Mouse (Mus musculus): ENCODE measurements around the gene Uba52. TPM values are rescaled to one million over a fixed set of nuclear protein-coding genes. Genes with fewer than 3 reads are reported as not detected.
A peak's percentile ranks its signal among the peaks of the same experiment; 100 is the strongest.

The Uba52 gene
- total RNA-seq, 2 experiments from 2014 or later, result 886 to 927 TPM

DNA sequence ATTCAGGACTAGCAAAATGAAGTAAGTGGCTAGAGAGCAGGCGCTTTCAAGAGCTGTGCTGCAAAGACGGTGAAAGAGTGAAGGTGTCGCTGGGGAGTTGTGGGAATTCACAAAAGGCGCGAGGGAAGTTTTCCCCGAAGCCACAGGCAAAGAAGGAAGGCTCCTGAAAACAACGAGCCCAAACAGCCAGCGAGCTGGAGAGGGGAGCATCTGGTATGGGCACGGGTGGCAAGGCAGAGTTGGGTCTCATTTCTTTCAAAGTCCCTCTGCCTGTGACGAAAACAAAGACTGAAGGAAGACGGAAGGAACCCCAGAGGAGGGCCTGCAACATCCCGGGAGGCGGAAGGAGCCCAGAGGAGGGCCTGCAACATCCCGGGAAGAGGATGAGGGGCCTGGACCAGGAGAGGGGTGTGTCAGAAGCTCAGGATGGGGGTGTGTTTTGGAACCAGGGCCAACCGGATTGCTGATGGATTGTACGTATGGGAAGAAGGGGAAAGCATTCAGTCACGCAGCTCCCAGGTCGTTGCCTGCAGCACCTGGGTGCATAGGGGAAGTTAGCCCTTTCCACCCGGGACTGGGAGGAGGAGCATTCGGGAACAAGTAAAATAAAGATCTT, 19.6 kb downstream of the Uba52 start:
- DNase-seq (ENCODE audit: low spot score in 2 of 2), result no peak
- intact Hi-C loops (cut with DNase I), result no loop called here

- intact Hi-C loops (cut with DNase I), result no loop called here
- no peak for DNase-seq (ENCODE audit: low spot score in 2 of 2)
Observed at GRCm38 (mm10) chr8:70490061-70490879, 20.3 kb downstream of the Uba52 start.

DNA sequence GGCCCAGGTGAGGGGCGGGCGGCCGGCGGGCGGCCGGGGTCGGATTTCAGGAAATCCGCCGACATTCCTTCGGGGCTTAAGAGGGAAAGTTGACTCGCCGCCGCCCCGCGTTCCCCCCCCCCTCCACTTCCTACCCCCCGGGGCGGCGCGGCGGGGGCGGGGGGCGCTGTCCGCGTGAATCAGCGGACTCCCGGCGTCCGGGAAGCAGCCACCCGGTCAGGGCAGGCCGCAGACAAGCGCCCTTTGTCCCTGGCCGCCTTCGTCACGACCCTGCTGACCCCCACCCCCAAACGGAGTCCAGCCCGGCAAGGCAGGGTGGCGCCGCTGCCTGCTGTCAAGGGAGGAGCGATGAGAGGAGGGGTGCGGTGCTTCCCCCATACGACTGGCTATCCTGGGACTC, 21.0 kb downstream of the Uba52 start:
- intact Hi-C loops (cut with DNase I), result loop anchor here (5.0 kb wide), 1 partner anchor 72 kb away; no protein-coding TSS in a partner anchor

DNA sequence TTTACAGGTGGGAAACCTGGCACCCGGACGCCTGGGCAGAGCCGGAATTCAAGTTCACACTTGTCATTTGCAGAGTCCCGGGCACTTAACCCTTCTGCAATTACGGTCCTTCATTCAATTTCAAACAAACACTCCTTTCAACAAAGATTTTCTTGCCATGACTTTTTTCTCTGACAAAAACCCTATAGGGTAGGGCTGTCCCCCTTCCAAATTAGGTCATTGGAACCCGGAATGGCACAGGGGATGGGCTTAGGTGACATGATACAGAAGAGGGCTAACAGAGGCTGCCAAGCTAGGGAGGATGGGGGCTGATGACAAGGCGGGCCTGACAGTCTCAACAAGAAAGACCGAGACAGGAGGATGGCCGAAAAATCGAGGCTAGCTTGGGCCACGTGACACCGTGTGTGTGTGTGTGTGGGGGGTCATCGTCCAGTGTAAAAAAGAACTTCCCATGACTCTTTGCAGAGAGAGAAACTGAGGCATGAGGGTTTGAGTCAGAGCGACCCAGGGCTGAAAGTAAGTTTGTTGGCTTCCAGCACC, 21.6 kb downstream of the Uba52 start:
- intact Hi-C loops (cut with DNase I), result loop anchor here (5.0 kb wide), 1 partner anchor 72 kb away; no protein-coding TSS in a partner anchor
- DNase-seq (ENCODE audit: low spot score in 2 of 2), result no peak

More for the DNA sequence above, 21.0 kb downstream of the Uba52 start:
- no peak for DNase-seq (ENCODE audit: low spot score in 2 of 2)

DNA sequence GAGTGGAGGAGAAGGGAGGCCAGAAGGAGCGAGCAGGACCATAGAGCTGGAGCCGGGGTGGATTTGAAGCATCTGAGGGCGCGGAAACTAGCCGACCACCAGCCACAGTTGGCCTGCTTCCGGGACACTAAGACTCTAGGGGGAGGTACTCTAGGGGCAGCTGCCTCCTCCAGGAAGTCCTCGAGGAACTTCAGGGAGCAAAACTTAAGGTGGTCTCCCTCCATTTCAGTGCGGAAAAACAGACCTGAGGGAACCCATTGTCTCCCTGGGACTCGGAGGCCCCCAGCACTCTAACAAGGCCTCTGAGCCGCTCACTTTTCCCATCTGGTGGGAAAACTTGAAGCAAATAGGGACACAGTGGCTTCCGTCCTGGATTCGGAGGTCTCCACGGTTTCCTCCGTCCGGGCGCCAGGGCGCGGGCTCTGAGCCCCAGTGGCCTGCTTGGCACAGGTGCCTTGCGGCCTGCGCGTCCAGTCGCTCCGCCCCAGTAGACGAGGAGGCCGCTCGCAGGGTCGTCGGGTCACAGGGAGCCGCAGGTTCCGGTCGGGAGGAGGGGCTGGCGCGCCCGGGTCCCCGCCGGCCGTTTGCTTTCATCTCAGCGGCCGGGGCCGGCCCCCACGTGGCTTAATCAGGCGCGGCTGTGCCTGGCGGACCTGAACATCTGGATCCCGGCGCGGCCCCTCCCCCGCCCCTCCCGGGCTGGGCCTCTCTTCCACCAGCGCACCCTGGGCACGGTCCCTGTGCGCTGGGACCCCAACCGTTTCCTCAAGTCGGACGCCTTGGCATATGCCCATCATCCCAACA, 22.4 kb downstream of the Uba52 start:
- DNase-seq (ENCODE audit: low spot score in 2 of 2), result no peak
- intact Hi-C loops (cut with DNase I), result loop anchor here (5.0 kb wide), 1 partner anchor 71 kb away; no protein-coding TSS in a partner anchor

DNA sequence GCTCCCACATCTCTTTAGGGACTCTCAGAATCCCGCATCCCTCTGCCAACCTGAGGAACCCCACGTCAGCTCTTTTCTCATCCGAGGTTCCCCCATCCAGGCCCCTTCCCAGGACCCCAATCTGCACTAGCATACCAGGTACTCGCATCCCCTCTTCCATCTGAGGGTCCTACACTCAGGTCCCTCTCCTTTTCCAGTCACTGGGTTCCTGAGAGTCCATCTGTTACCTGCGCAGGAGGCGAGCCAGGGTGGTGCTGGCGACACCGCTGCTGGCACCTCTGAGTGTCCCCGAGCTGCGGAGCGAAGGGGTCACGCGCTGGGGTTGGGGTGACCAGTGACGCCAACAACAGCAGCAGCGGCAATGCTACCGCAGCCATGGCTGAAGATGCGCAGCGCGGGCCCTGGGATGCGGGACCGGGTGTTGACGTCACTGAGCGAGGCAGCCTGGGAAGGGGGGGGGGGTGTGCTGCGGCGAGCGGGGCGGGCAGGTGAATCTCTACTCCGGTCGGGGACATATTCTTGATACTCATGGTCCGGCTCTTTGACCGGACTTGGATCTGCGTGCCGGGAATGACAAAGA, 23.6 kb downstream of the Uba52 start, which contains the start of gene Tmem59l:
TSS of gene Tmem59l (minus strand) at position 418 of the 580 bp plus-strand sequence.
- DNase-seq (ENCODE audit: low spot score in 2 of 2), result peak; percentile 63 to 64
- intact Hi-C loops (cut with DNase I), result loop anchor here (5.0 kb wide), 1 partner anchor 70 kb away; no protein-coding TSS in a partner anchor

GRCm38 (mm10) chr8:70486191-70486681, 24.4 kb downstream of the Uba52 start:
- intact Hi-C loops (cut with DNase I), result loop anchor here (5.0 kb wide), 1 partner anchor 69 kb away; no protein-coding TSS in a partner anchor
- DNase-seq (ENCODE audit: low spot score in 2 of 2), result peak in 1 of 2 experiments; percentile 37

- DNase-seq (ENCODE audit: low spot score in 2 of 2), result no peak
- intact Hi-C loops (cut with DNase I), result no loop called here
Observed at GRCm38 (mm10) chr8:70482943-70483342, 27.7 kb downstream of the Uba52 start.

GRCm38 (mm10) chr8:70481908-70482307, 28.7 kb downstream of the Uba52 start:
- DNase-seq (ENCODE audit: low spot score in 2 of 2), result peak; percentile 73 to 94
- intact Hi-C loops (cut with DNase I), result no loop called here

DNA sequence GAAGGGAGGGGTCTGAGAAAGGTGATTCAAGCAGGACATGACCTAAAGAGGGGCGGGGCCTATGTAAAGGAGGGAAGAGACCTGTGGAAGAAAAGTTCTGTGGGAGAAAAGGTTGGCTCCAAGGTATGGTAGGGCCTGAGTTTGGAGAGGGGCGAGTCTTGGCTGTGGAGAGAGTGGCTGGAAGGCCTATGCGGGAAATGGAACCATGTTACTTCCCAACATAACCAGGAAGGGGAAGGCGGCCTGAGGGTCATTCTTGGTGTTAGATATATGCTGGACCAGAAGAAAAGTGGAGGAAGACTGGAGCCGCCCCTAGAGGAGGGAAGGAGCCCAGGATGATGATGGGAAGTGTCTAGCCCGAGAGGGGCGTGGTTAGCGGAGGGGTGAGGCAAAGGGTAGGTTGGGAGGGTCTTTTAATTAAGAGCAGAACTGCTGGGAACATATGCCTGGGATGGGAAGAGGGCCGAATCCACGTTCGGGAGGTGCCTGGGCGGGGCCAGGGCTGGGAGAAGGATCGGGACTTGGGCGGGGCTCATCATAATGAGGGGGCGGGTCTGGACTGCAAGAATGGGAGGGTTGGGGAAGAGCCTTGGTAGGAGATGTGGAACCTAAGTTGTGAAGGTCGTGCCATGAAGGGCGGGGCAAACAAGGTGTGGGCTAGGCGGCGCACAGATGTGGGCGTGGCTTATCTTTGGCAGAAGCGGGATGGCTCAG, 33.2 kb downstream of the Uba52 start:
- DNase-seq (ENCODE audit: low spot score in 2 of 2), result no peak
- intact Hi-C loops (cut with DNase I), result no loop called here

DNA sequence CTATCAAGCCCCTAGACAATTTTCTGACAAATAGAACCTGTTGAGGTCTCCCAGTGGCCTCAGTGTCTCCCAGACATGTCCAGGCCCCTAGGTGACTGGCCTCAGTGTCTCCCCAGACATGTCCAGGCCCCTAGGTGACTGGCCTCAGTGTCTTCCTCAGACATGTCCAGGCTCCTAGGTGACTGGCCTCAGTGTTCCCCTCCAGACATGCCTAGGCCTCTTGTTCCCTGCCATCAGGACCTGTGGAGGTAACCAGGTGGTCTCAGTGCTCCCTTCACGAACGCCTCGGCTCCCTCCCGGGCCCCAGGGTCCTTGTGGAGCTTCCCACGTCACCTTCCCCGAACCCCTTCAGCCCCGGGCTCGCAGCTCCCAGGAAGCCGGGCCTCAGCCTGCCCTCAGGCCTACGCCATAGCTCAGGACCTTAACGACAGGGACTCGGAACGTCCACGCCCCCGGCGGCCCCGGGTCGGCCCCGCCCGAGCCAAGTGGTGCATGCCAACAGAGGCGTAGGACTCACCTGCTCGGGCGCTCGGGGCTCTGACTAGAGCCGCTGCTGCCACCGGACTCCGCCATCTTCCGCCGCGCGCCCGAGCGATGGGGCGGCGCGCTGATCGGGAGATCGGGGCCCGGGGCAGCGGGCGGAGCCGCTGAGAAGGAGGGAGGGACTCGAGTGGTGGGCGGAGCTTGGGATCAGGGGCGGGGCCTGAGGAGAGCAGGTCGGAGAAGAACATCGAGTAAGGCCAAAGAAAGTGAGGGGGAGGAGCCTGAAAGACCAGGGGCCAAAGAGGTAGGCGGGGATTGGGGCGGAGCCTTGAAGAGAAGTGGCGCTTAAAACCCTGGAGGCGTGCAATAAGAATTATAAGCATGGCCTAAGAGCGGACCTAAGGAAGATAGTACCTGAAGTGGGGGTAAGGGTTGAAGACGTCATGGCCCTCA, 34.0 kb downstream of the Uba52 start, which contains the start of gene Klhl26:
TSS of gene Klhl26 (minus strand) at position 636 of the 936 bp plus-strand sequence.
- DNase-seq (ENCODE audit: low spot score in 2 of 2), result peak; percentile 86 to 93
- intact Hi-C loops (cut with DNase I), result no loop called here

DNA sequence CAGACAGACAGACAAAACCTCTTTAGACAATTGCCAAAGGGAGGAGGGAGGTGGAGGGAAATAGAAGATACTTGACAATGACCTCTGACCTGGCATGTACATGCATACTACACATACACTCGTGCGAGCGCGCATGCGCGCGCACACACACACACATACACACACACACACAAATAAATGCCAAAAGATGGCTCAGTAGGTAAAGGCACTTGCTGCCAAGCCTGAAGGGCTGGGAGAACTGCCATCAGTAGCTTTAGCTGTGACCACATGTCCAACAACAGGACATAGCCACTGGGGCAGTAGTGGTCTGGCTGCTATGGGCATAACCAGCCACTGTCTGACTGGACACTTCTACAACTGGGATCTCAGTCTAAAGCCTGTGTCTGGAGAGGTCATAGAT, 38.7 kb downstream of the Uba52 start:
- intact Hi-C loops (cut with DNase I), result no loop called here
- DNase-seq (ENCODE audit: low spot score in 2 of 2), result no peak

- intact Hi-C loops (cut with DNase I), result no loop called here
- no peak for DNase-seq (ENCODE audit: low spot score in 2 of 2)
Observed at GRCm38 (mm10) chr8:70469938-70470337, 40.7 kb downstream of the Uba52 start.

GRCm38 (mm10) chr8:70469295-70469916, 41.2 kb downstream of the Uba52 start:
- no peak for DNase-seq (ENCODE audit: low spot score in 2 of 2)
- intact Hi-C loops (cut with DNase I), result no loop called here

DNA sequence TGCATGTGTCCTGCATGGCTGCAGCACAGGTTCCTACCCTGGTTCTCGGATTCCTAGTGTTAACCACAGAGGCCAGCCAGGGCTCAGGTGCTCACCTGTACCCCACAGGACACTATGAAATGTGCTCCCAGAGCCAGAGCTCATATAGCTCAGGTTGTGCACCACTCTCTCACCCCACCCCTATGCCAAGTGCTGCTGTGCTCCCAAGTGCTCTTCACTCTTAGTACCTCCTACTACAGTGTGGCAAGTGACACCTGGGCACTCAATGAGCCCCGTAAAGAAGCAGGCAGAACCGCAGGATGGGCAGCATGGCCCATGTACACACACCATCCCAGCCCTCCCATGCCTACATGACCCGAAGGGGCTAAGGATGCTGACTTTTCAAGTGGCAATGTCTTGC, 41.9 kb downstream of the Uba52 start:
- DNase-seq (ENCODE audit: low spot score in 2 of 2), result no peak
- intact Hi-C loops (cut with DNase I), result no loop called here

DNA sequence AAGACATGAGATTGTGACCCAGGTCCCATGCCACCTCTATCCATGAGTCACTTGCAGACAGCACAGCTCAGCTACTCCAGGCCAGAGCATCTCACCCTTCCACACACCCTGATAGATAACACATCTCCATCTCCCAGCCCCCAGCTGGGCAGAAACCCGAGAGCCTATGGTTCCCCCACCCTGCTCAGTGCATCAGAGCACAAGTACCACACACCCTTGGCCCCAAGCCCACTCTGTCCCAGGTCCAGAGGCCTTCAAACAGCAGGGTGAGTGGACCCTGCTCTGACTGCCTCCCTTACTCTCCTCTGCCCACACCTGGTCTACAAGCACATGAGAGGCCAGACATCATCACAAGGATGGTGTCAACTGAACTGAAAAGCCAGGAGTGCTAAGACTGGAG, 42.7 kb downstream of the Uba52 start:
- intact Hi-C loops (cut with DNase I), result no loop called here
- DNase-seq (ENCODE audit: low spot score in 2 of 2), result no peak

DNA sequence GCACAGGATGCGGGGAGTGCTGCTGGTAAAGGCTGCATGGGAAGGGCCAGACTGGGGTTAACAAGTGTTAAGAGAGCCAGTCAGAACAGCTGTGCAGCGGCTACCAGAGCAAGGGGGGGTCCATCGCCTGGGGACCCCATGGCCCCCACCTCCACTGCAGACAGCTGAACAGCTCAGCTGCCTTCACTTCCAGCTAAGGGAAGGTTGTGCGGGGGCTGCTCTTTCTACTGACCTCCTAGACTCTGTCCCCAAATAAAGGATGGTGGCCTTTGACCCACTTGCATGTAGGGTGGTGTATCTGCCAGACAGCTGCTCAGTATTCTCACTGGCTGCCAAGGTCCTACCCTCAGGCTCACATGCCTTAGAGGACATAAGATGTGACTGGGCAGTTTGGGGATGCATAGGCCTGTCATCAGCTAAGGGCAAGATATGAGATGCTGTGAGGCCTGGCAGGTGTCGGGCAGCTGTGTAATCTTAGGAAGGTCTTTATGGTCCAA, 43.3 kb downstream of the Uba52 start:
- intact Hi-C loops (cut with DNase I), result no loop called here
- no peak for DNase-seq (ENCODE audit: low spot score in 2 of 2)

Data from left cerebral cortex, postnatal 25 days (tissue).